Mouse (Mus musculus) left cerebral cortex, postnatal 36 days (tissue): Measurements from ENCODE around the gene Lsmem1. TPM values are rescaled to one million over a fixed set of nuclear protein-coding genes. Genes with fewer than 3 reads are reported as not detected.

ENCODE experiments used
- DNase-seq, 2 experiments: peaks; one replicate each; pipeline ENCODE4 v3.0.0; 2021 to 2022; ENCODE audit warnings: low spot score in 2 of 2, mixed read lengths in 1 of 2
- intact Hi-C: fragments of 180-260 bp; cut with DNase I; formaldehyde crosslinking; loops from one replicate; pipeline ENCODE4 v1.15.1; 2025
- microRNA-seq: library from miRNA; unstranded; fragments of <30 nt; microRNA quantifications from one replicate; pipeline ENCODE4 v1.2.0, GENCODE M21; 2022
- total RNA-seq, 2 experiments: library from RNA; stranded (reverse); gene quantifications; 2 replicates each; pipeline ENCODE4 v1.2.3; 2021

The Lsmem1 gene
- total RNA-seq, 2 experiments from 2014 or later, result 1.3 to 1.8 TPM

DNA sequence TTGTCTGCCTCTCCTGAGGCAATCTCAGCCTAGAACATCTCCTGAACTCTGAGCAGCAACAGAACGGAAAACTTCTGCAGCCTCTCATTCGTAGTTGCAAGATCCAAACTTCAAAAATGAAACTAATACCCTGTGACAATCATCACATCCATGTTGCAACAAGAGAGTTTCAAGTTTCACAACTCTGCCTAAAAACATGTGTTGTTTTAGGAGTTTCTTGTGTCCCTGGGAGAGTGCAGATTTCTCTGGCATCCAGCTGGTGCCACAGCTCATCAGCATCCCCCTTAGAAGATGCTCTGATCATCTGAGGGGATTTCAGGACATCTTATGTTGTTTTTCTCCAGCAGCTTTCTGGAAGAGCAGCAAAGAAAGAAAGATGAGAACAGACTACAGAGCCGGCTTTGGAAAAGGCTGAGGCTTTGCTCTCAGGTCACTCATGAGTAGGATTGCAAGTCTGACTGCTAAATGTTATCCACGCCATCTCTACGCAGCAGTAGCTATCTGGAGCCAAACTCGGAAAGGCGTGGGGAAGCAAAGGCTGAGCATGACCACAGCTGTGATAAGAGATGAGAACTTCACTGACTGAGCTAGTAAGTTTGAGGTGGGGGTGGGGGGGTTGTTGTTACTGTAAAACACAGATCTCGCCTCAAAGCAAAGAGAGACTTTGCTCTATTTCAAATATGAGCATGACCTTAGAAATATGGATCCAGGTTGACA lies 46.8 kb downstream of the Lsmem1 start:
- DNase-seq, result no peak
- intact Hi-C loops, result no loop called here

DNA sequence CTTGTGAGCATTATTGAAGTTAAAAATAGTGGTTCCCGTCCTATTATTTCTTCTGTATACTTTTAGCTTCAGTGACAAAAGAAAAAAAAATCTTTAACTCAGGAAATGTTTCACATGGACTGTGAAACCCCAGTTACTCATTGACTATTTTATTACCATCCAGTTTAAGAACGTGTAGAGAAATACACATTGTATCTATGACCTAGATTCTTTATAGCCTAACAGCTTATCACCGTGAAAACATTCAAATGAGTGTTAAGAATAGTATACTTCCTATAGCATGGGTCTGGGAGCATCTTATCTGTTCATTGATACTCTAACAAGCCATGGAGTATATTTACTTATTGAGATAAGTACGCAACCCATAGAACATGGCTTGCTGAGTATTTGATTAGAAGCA lies 52.0 kb downstream of the Lsmem1 start:
- intact Hi-C loops, result no loop called here

GRCm38 (mm10) chr12:40146510-40146909 lies 52.8 kb downstream of the Lsmem1 start:
- no peak for DNase-seq
- intact Hi-C loops, result no loop called here

More for the DNA sequence above, 52.0 kb downstream of the Lsmem1 start:
- DNase-seq, result no peak

- DNase-seq, result no peak
- intact Hi-C loops, result no loop called here
Measured at GRCm38 (mm10) chr12:40140706-40141105, 58.6 kb downstream of the Lsmem1 start.

DNA sequence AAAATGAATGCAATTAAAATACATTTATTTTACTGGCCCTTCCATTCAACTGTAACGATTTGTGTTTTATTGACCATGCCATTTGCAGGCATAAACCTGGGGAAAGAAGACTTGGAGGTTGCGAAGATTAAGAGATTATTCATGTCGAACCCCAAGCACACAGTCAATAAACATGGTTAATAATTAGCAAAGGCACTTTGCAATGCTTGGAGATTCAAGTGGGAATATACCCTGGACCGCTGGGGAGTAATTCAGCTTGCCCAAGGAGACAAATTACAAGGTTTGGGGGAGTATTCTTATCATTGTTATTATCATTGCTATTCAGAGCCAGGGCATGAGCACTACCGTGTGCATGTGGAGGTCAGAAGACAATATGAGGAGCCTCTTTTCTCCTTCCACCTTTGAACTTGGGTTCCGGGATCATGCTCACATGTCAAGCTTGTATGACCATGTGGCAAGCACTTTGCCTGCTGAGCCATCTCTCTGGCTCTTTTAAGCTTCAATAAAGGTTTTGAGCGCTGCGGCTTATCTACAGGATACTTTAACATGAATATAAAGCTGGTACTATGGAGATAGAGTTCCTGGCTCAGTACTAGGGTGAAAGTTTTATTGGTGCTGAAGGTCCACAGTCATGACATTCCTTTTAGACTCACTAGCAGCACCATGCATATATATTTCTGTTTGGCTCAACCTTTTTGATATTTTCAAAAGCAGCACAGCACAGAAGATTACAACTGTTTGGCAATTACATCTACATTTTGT lies 59.6 kb downstream of the Lsmem1 start:
- no peak for DNase-seq
- intact Hi-C loops, result no loop called here

DNA sequence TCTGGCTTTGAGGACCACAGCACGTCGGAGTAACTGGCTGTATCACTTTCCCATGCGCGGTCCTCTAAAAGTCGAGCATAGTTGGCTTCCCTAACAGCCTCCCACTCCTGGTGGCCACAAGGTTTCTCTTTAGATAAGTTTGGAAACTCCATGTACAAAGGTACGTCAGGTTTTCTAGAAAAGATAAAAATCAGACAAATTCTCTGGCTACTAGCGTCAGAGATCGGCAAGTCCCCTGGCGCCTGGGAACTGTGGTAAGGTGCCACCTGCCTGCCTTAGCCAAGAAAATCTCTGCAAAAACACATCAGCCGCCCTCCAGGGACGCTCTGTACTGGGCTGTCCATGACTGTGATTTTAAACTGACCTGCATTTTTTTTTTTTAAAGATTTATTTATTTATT lies 64.8 kb downstream of the Lsmem1 start:
- DNase-seq, result no peak
- intact Hi-C loops, result no loop called here

DNA sequence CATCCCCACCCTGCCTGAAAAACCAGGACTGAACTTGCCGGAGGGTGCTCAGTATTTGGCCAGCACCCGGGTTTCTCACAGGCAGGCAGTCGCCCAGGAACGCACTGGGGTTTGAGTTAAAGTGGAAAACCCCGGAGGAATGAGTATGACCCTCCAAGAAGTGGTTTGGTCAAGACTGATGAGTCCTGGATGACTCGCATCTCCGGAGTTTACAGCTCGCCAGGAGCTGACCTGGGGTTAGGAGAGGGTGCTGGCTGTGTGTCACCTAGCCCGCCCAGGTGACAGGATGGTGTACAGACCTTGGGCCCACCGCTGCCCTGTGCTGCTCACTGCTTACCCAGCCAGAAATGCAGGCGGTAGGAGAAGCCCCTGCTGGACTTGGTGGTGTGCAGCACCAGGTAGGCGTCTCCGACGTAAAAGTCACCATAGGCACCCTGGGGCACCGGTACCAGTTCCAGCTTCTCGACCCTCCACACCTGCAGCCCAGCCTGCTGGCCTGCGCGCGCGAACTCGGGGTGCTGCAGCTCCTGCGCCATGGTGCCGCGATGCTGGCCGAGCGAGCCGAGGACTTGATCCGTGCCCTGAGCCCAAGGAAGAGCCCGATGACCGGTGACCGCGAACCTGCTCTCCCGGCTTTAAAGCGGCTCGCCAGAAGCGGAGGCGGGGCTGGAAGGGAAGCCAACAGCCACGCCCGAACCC lies 65.6 kb downstream of the Lsmem1 start, which contains the start of gene Scin:
Gene Scin, minus strand, starts transcription at position 656 of the 699 bp plus-strand sequence.
- intact Hi-C loops, result no loop called here
- peak in 1 of 2 experiments; percentile 9 for DNase-seq

GRCm38 (mm10) chr12:40133194-40133572 lies 66.1 kb downstream of the Lsmem1 start:
- intact Hi-C loops, result no loop called here
- DNase-seq, result no peak

Small RNA genes within 50 kb of the gene (microRNA-seq; reads per million reads assigned to microRNA genes)
- gene Mir1938, result not detected

Other genes starting within 250 kb of the Lsmem1 start
- gene Arl4a, start 161.5 kb downstream of the Lsmem1 start, total RNA-seq, result 10 to 100 TPM; 51.2 to 51.3 TPM
- gene Scin, start 65.3 kb downstream of the Lsmem1 start, total RNA-seq, result under 1 TPM in 1 of 2 experiments, not detected in 1; 0.10 TPM
- 100 to 1,000 TPM; 112 to 114 TPM for gene Ifrd1, start 49.0 kb upstream of the Lsmem1 start, total RNA-seq
- 10 to 100 TPM; 16.6 to 20.1 TPM for gene Zfp277, start 246.4 kb upstream of the Lsmem1 start, total RNA-seq
- 10 to 100 TPM; 81.1 to 99.7 TPM for gene Dock4, start 246.5 kb upstream of the Lsmem1 start, total RNA-seq